Mouse (Mus musculus): ENCODE measurements around the gene Papss2. TPM values are rescaled to one million over a fixed set of nuclear protein-coding genes. Genes with fewer than 3 reads are reported as not detected.

Papss2 gene
- total RNA-seq (2022) = 10 to 100 TPM in 3 of 4 experiments, 1 to 10 TPM in 1; 9.1 to 13.1 (median 10.4) TPM

GRCm38 (mm10) chr19:32595506-32596286 is at the start of gene Papss2:
Papss2 (plus strand) TSS chr19:32595790.
- no peak for DNase-seq (ENCODE audit: low spot score in 2 of 2)

- no peak for DNase-seq (ENCODE audit: low spot score in 2 of 2)
These were observed 48.2 kb upstream of the Papss2 start for GRCm38 (mm10) chr19:32547396-32547795.

GRCm38 (mm10) chr19:32548202-32548601 is 47.4 kb upstream of the Papss2 start:
- DNase-seq (ENCODE audit: low spot score in 2 of 2) = no peak

GRCm38 (mm10) chr19:32550446-32550845 is 45.1 kb upstream of the Papss2 start:
- no peak for DNase-seq (ENCODE audit: low spot score in 2 of 2)

- no peak for DNase-seq (ENCODE audit: low spot score in 2 of 2)
These were observed 44.1 kb upstream of the Papss2 start for GRCm38 (mm10) chr19:32551442-32551841.

- DNase-seq (ENCODE audit: low spot score in 2 of 2) = no peak
These were observed 43.5 kb upstream of the Papss2 start for GRCm38 (mm10) chr19:32552106-32552505.

GRCm38 (mm10) chr19:32553310-32553709 is 42.3 kb upstream of the Papss2 start:
- no peak for DNase-seq (ENCODE audit: low spot score in 2 of 2)

- peak in 1 of 2 experiments; percentile 8 for DNase-seq (ENCODE audit: low spot score in 2 of 2)
These were observed 40.3 kb upstream of the Papss2 start for GRCm38 (mm10) chr19:32555257-32555656.

GRCm38 (mm10) chr19:32567025-32567424 is 28.6 kb upstream of the Papss2 start:
- no peak for DNase-seq (ENCODE audit: low spot score in 2 of 2)

- no peak for DNase-seq (ENCODE audit: low spot score in 2 of 2)
These were observed 28.1 kb upstream of the Papss2 start for GRCm38 (mm10) chr19:32567447-32567846.

- no peak for DNase-seq (ENCODE audit: low spot score in 2 of 2)
These were observed 27.1 kb upstream of the Papss2 start for GRCm38 (mm10) chr19:32568470-32568869.

GRCm38 (mm10) chr19:32568961-32569653 is 26.5 kb upstream of the Papss2 start:
- no peak for DNase-seq (ENCODE audit: low spot score in 2 of 2)

- DNase-seq (ENCODE audit: low spot score in 2 of 2) = no peak
These were observed 25.9 kb upstream of the Papss2 start for GRCm38 (mm10) chr19:32569725-32570124.

- DNase-seq (ENCODE audit: low spot score in 2 of 2) = no peak
These were observed 23.4 kb upstream of the Papss2 start for GRCm38 (mm10) chr19:32572191-32572590.

GRCm38 (mm10) chr19:32573259-32573658 is 22.3 kb upstream of the Papss2 start:
- DNase-seq (ENCODE audit: low spot score in 2 of 2) = no peak

- no peak for DNase-seq (ENCODE audit: low spot score in 2 of 2)
These were observed 20.7 kb upstream of the Papss2 start for GRCm38 (mm10) chr19:32574846-32575245.

- no peak for DNase-seq (ENCODE audit: low spot score in 2 of 2)
These were observed 17.8 kb upstream of the Papss2 start for GRCm38 (mm10) chr19:32577749-32578148.

- no peak for DNase-seq (ENCODE audit: low spot score in 2 of 2)
These were observed 12.4 kb upstream of the Papss2 start for GRCm38 (mm10) chr19:32583091-32583766.

GRCm38 (mm10) chr19:32587727-32588126 is 7.9 kb upstream of the Papss2 start:
- DNase-seq (ENCODE audit: low spot score in 2 of 2) = no peak

GRCm38 (mm10) chr19:32592749-32593148 is 2.8 kb upstream of the Papss2 start:
- no peak for DNase-seq (ENCODE audit: low spot score in 2 of 2)

GRCm38 (mm10) chr19:32593870-32594269 is 1.7 kb upstream of the Papss2 start:
- no peak for DNase-seq (ENCODE audit: low spot score in 2 of 2)

GRCm38 (mm10) chr19:32595131-32595505 is 472 bp upstream of the Papss2 start:
- no peak for DNase-seq (ENCODE audit: low spot score in 2 of 2)

Data from left cerebral cortex, adult 8-10 months (tissue).